Mouse (Mus musculus) lung, embryonic 15.5 days (tissue): Measurements from ENCODE around the gene Anxa11. TPM values are rescaled to one million over a fixed set of nuclear protein-coding genes. Genes with fewer than 3 reads are reported as not detected.

ENCODE experiments used
- ATAC-seq: fragments of 200-750 bp; cut with Nextera tagmentation; 2 replicates; pipeline ENCODE4 v1.8.0; 2017; ENCODE audit warnings: moderate number of reproducible peaks, borderline replicate concordance; ENCODE audit not compliant: low FRiP score, low TSS enrichment; ENCODE audit errors: extremely low read depth
- H3K27ac ChIP-seq: fragments of 300-500 bp; sonication (generic); 2 replicates; pipeline ENCODE4 v1.5.1; 2015; ENCODE audit warnings: moderate library complexity, mild to moderate bottlenecking, inconsistent platforms
- H3K27me3 ChIP-seq: fragments of 300-500 bp; sonication (generic); 2 replicates; pipeline ENCODE4 v1.6.1; 2015; ENCODE audit warnings: inconsistent platforms
- H3K36me3 ChIP-seq: fragments of 300-500 bp; sonication (generic); 2 replicates; pipeline ENCODE4 v1.6.1; 2015; ENCODE audit warnings: inconsistent platforms
- H3K4me1 ChIP-seq: fragments of 300-500 bp; sonication (generic); 2 replicates; pipeline ENCODE4 v1.6.1; 2015; ENCODE audit warnings: inconsistent platforms
- H3K4me2 ChIP-seq: fragments of 300-500 bp; sonication (generic); 2 replicates; pipeline ENCODE4 v1.6.1; 2015; ENCODE audit warnings: inconsistent platforms, mild to moderate bottlenecking, moderate library complexity
- H3K4me3 ChIP-seq: fragments of 300-500 bp; sonication (generic); 2 replicates; pipeline ENCODE4 v1.5.1; 2015; ENCODE audit warnings: mild to moderate bottlenecking, inconsistent platforms
- H3K9ac ChIP-seq: fragments of 300-500 bp; sonication (generic); 2 replicates; pipeline ENCODE4 v1.6.1; 2015; ENCODE audit warnings: inconsistent platforms
- H3K9me3 ChIP-seq: fragments of 300-500 bp; sonication (generic); 2 replicates; pipeline ENCODE4 v1.6.1; 2016; ENCODE audit warnings: inconsistent platforms
- WGBS: fragments of 180-500 bp; shearing (Covaris S2); methylation state at CpG from one replicate; pipeline ENCODE4 v1.1.7; 2015; 5-methylcytosine and 5-hydroxymethylcytosine counted together
- polyA plus RNA-seq: library from polyadenylated mRNA; unstranded; fragments of >200 nt; fragmentation: Nextera tagmentation; extraction: Ambion mirVana; gene quantifications from 2 replicates; pipeline ENCODE4 v1.2.1, GENCODE M21; 2015

The Anxa11 gene
- polyA plus RNA-seq, 1 experiment from 2014 or later = 26.1 TPM

- ATAC-seq = no peak
- H3K9me3 ChIP-seq = no peaks in the 10 kb centered on the region
- no peaks in the 10 kb centered on the region for H3K27me3 ChIP-seq
- peaks cover 3% of the 10 kb centered on the region; the same call in 1 of the 2 replicates for H3K4me1 ChIP-seq
- H3K27ac ChIP-seq = no peak overlapping the region
- H3K9ac ChIP-seq = no peak overlapping the region
- no peaks in the 10 kb centered on the region for H3K36me3 ChIP-seq
- no peak overlapping the region for H3K4me3 ChIP-seq
- H3K4me2 ChIP-seq = no peak overlapping the region
Measured at GRCm38 (mm10) chr14:25814140-25814539, 27.8 kb upstream of the Anxa11 start.

- H3K4me2 ChIP-seq = no peak overlapping the region
- no peak overlapping the region for H3K9ac ChIP-seq
Measured at GRCm38 (mm10) chr14:25816416-25816815, 25.5 kb upstream of the Anxa11 start.

GRCm38 (mm10) chr14:25822584-25822983 is 19.4 kb upstream of the Anxa11 start:
- no peaks in the 10 kb centered on the region for H3K27me3 ChIP-seq
- H3K27ac ChIP-seq = no peak overlapping the region
- WGBS = 66% methylated on average over 1 of the region's 1 CpGs
- no peaks in the 10 kb centered on the region for H3K36me3 ChIP-seq
- H3K4me3 ChIP-seq = no peak overlapping the region
- no peak for ATAC-seq
- no peak overlapping the region for H3K4me2 ChIP-seq
- peaks cover 9% of the 10 kb centered on the region for H3K4me1 ChIP-seq
- no peak overlapping the region for H3K9ac ChIP-seq
- no peaks in the 10 kb centered on the region for H3K9me3 ChIP-seq

More at GRCm38 (mm10) chr14:25816416-25816815, 25.5 kb upstream of the Anxa11 start:
- H3K27me3 ChIP-seq = no peaks in the 10 kb centered on the region
- H3K9me3 ChIP-seq = no peaks in the 10 kb centered on the region
- no peak overlapping the region for H3K27ac ChIP-seq
- H3K36me3 ChIP-seq = no peaks in the 10 kb centered on the region
- 0 out of 2 replicates have a peak, but pooled peaks have one; percentile 39 for ATAC-seq
- H3K4me3 ChIP-seq = no peak overlapping the region
- peaks cover 3% of the 10 kb centered on the region; the same call in 1 of the 2 replicates for H3K4me1 ChIP-seq
- WGBS = 6% methylated on average over 9 of the region's 9 CpGs

GRCm38 (mm10) chr14:25824995-25825394 is 17.0 kb upstream of the Anxa11 start:
- peaks cover 9% of the 10 kb centered on the region for H3K4me1 ChIP-seq
- H3K9ac ChIP-seq = no peak overlapping the region
- H3K27me3 ChIP-seq = no peaks in the 10 kb centered on the region
- no peak overlapping the region for H3K4me3 ChIP-seq
- H3K4me2 ChIP-seq = no peak overlapping the region
- ATAC-seq = no peak
- 51% methylated on average over 5 of the region's 5 CpGs for WGBS
- no peak overlapping the region for H3K27ac ChIP-seq
- no peaks in the 10 kb centered on the region for H3K36me3 ChIP-seq
- no peaks in the 10 kb centered on the region for H3K9me3 ChIP-seq

GRCm38 (mm10) chr14:25825880-25826626 is 15.9 kb upstream of the Anxa11 start:
- WGBS = 66% methylated on average over 11 of the region's 11 CpGs
- no peak overlapping the region for H3K27ac ChIP-seq
- H3K4me1 ChIP-seq = peaks cover 9% of the 10 kb centered on the region
- ATAC-seq = no peak
- no peaks in the 10 kb centered on the region; the same call in 1 of the 2 replicates for H3K27me3 ChIP-seq
- no peaks in the 10 kb centered on the region for H3K36me3 ChIP-seq
- H3K9me3 ChIP-seq = no peaks in the 10 kb centered on the region
- H3K9ac ChIP-seq = no peak overlapping the region
- H3K4me2 ChIP-seq = no peak overlapping the region
- H3K4me3 ChIP-seq = no peak overlapping the region

GRCm38 (mm10) chr14:25826866-25827265 is 15.1 kb upstream of the Anxa11 start:
- WGBS = 84% methylated on average over 2 of the region's 2 CpGs
- ATAC-seq = no peak

GRCm38 (mm10) chr14:25831332-25831731 is 10.6 kb upstream of the Anxa11 start:
- WGBS = 64% methylated on average over 1 of the region's 1 CpGs

More at GRCm38 (mm10) chr14:25826866-25827265, 15.1 kb upstream of the Anxa11 start:
- Histone ChIP-seq H3K27ac (no peak overlapping the region), H3K4me2 (no peak overlapping the region), H3K36me3 (no peaks in the 10 kb centered on the region), H3K9me3 (no peaks in the 10 kb centered on the region), H3K4me3 (no peak overlapping the region), H3K9ac (no peak overlapping the region), H3K4me1 (peaks cover 9% of the 10 kb centered on the region), H3K27me3 (no peaks in the 10 kb centered on the region; the same call in 1 of the 2 replicates)

GRCm38 (mm10) chr14:25832301-25832700 is 9.7 kb upstream of the Anxa11 start:
- WGBS = 6% methylated on average over 14 of the region's 14 CpGs
- Histone ChIP-seq H3K27ac (no peak overlapping the region), H3K4me1 (0 out of 2 replicates have a peak, but pooled peaks cover 5% of the 10 kb centered on the region), H3K4me3 (no peak overlapping the region), H3K4me2 (peak overlapping the region; percentile 34), H3K36me3 (no peaks in the 10 kb centered on the region), H3K9ac (no peak overlapping the region), H3K27me3 (peaks cover 7% of the 10 kb centered on the region; the same call in 1 of the 2 replicates), H3K9me3 (no peaks in the 10 kb centered on the region)
- ATAC-seq = peak; percentile 81; the same call in 1 of the 2 replicates

More at GRCm38 (mm10) chr14:25831332-25831731, 10.6 kb upstream of the Anxa11 start:
- no peak overlapping the region for H3K27ac ChIP-seq
- H3K4me3 ChIP-seq = no peak overlapping the region
- peaks cover 7% of the 10 kb centered on the region; the same call in 1 of the 2 replicates for H3K27me3 ChIP-seq
- H3K36me3 ChIP-seq = no peaks in the 10 kb centered on the region
- H3K4me2 ChIP-seq = no peak overlapping the region
- no peaks in the 10 kb centered on the region for H3K9me3 ChIP-seq
- H3K4me1 ChIP-seq = 0 out of 2 replicates have a peak, but pooled peaks cover 5% of the 10 kb centered on the region
- no peak overlapping the region for H3K9ac ChIP-seq
- no peak for ATAC-seq

- 0 out of 2 replicates have a peak overlapping the region, but pooled peaks have one; percentile 26 for H3K27ac ChIP-seq
- no peaks in the 10 kb centered on the region for H3K36me3 ChIP-seq
- 37% methylated on average over 8 of the region's 8 CpGs for WGBS
- peaks cover 20% of the 10 kb centered on the region for H3K4me1 ChIP-seq
- no peak overlapping the region for H3K4me3 ChIP-seq
- no peak overlapping the region for H3K9ac ChIP-seq
- no peak for ATAC-seq
- no peaks in the 10 kb centered on the region for H3K9me3 ChIP-seq
- H3K4me2 ChIP-seq = no peak overlapping the region
- H3K27me3 ChIP-seq = peaks cover 10% of the 10 kb centered on the region; the same call in 1 of the 2 replicates
Measured at GRCm38 (mm10) chr14:25838411-25838810, 3.5 kb upstream of the Anxa11 start.

GRCm38 (mm10) chr14:25839791-25840190 is 2.2 kb upstream of the Anxa11 start:
- Histone ChIP-seq H3K4me3 (no peak overlapping the region), H3K36me3 (no peaks in the 10 kb centered on the region), H3K9me3 (no peaks in the 10 kb centered on the region), H3K4me2 (no peak overlapping the region), H3K27ac (no peak overlapping the region), H3K4me1 (peaks cover 20% of the 10 kb centered on the region), H3K9ac (no peak overlapping the region), H3K27me3 (peaks cover 10% of the 10 kb centered on the region; the same call in 1 of the 2 replicates)
- ATAC-seq = no peak
- 52% methylated on average over 7 of the region's 7 CpGs for WGBS

GRCm38 (mm10) chr14:25840961-25841360 is 995 bp upstream of the Anxa11 start:
- Histone ChIP-seq H3K36me3 (no peaks in the 10 kb centered on the region), H3K4me2 (no peak overlapping the region), H3K9ac (no peak overlapping the region), H3K4me3 (no peak overlapping the region), H3K27me3 (peaks cover 3% of the 10 kb centered on the region; the same call in 1 of the 2 replicates), H3K27ac (no peak overlapping the region), H3K9me3 (no peaks in the 10 kb centered on the region), H3K4me1 (peaks cover 20% of the 10 kb centered on the region)
- ATAC-seq = no peak
- WGBS = 25% methylated on average over 7 of the region's 7 CpGs

- under 1% methylated on average over 4 of the region's 4 CpGs for WGBS
Measured at GRCm38 (mm10) chr14:25841579-25841978, 377 bp upstream of the Anxa11 start.

More at GRCm38 (mm10) chr14:25841579-25841978, 377 bp upstream of the Anxa11 start:
- H3K27ac ChIP-seq = no peak overlapping the region
- H3K27me3 ChIP-seq = peaks cover 3% of the 10 kb centered on the region; the same call in 1 of the 2 replicates
- ATAC-seq = no peak
- peak overlapping the region; percentile 97 for H3K4me2 ChIP-seq
- H3K4me1 ChIP-seq = peaks cover 20% of the 10 kb centered on the region
- H3K4me3 ChIP-seq = peak overlapping the region; percentile 77
- no peaks in the 10 kb centered on the region for H3K36me3 ChIP-seq
- no peak overlapping the region; the same call in 1 of the 2 replicates for H3K9ac ChIP-seq
- H3K9me3 ChIP-seq = no peaks in the 10 kb centered on the region
